Mouse (Mus musculus): ENCODE measurements around the gene Prpf18. TPM values are rescaled to one million over a fixed set of nuclear protein-coding genes. Genes with fewer than 3 reads are reported as not detected.
A peak's percentile ranks its signal among the peaks of the same experiment; 100 is the strongest.

The Prpf18 gene
- polyA plus RNA-seq, 1 experiment from 2014 or later = 26.4 TPM

DNA sequence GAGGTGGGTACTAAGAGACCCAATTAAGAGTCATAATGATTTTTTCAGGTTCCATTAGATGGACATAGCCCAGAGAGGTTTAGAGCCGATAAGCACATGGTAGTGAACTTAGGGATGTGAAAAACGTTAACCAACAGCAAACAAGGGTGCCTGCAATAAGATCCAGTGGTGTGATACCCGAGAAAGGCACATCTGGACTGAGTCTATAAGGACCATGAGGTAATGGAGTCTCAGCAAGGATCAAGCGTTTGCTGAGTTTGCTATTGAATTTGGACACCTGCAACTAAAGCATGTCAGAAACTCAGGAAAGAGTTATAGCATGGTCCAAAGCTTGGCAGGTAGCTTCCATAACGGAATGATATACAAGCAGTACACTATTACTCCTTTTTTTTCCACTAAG lies 67.7 kb downstream of the Prpf18 start:
- no peak for ATAC-seq
- H3K27me3 ChIP-seq (replicated peaks; ENCODE audit: control insufficient read depth, insufficient read depth, low read length) = no peaks in the 10 kb centered on the region
- H3K9ac ChIP-seq (ENCODE audit: low read depth, low read length) = no peak overlapping the region
- WGBS = 75% methylated on average over 5 of the region's 5 CpGs
- peaks cover 39% of the 10 kb centered on the region for H3K4me1 ChIP-seq (ENCODE audit: control insufficient read depth, insufficient read depth, low read length)
- no peak overlapping the region for H3K4me3 ChIP-seq (ENCODE audit: low read length)
- no peaks in the 10 kb centered on the region for H3K9me3 ChIP-seq (ENCODE audit: control insufficient read depth, low read length)
- H3K4me2 ChIP-seq (ENCODE audit: low read depth, low read length) = no peak overlapping the region
- H3K27ac ChIP-seq (ENCODE audit: low read length) = no peak overlapping the region
- H3K36me3 ChIP-seq (ENCODE audit: control insufficient read depth, insufficient read depth, low read length) = no peaks in the 10 kb centered on the region

GRCm38 (mm10) chr2:4582930-4583329 lies 69.0 kb downstream of the Prpf18 start:
- no peaks in the 10 kb centered on the region for H3K36me3 ChIP-seq (ENCODE audit: control insufficient read depth, insufficient read depth, low read length)
- H3K27me3 ChIP-seq (replicated peaks; ENCODE audit: control insufficient read depth, insufficient read depth, low read length) = no peaks in the 10 kb centered on the region
- no peak overlapping the region for H3K9ac ChIP-seq (ENCODE audit: low read depth, low read length)
- H3K4me1 ChIP-seq (ENCODE audit: control insufficient read depth, insufficient read depth, low read length) = peaks cover 37% of the 10 kb centered on the region
- no peak overlapping the region for H3K4me3 ChIP-seq (ENCODE audit: low read length)
- no peaks in the 10 kb centered on the region for H3K9me3 ChIP-seq (ENCODE audit: control insufficient read depth, low read length)
- 83% methylated on average over 2 of the region's 2 CpGs for WGBS
- no peak overlapping the region for H3K27ac ChIP-seq (ENCODE audit: low read length)
- H3K4me2 ChIP-seq (ENCODE audit: low read depth, low read length) = no peak overlapping the region
- ATAC-seq = no peak

- WGBS = 85% methylated on average over 6 of the region's 6 CpGs
- peaks cover 20% of the 10 kb centered on the region for H3K4me1 ChIP-seq (ENCODE audit: control insufficient read depth, insufficient read depth, low read length)
- H3K27ac ChIP-seq (ENCODE audit: low read length) = no peak overlapping the region
- no peaks in the 10 kb centered on the region for H3K9me3 ChIP-seq (ENCODE audit: control insufficient read depth, low read length)
- no peak overlapping the region for H3K9ac ChIP-seq (ENCODE audit: low read depth, low read length)
- H3K4me3 ChIP-seq (ENCODE audit: low read length) = no peak overlapping the region
- no peak overlapping the region for H3K4me2 ChIP-seq (ENCODE audit: low read depth, low read length)
- H3K36me3 ChIP-seq (ENCODE audit: control insufficient read depth, insufficient read depth, low read length) = no peaks in the 10 kb centered on the region; the same call in 1 of the 2 replicates
- no peaks in the 10 kb centered on the region for H3K27me3 ChIP-seq (replicated peaks; ENCODE audit: control insufficient read depth, insufficient read depth, low read length)
- no peak for ATAC-seq
These were observed 71.2 kb downstream of the Prpf18 start for GRCm38 (mm10) chr2:4580666-4581065.

DNA sequence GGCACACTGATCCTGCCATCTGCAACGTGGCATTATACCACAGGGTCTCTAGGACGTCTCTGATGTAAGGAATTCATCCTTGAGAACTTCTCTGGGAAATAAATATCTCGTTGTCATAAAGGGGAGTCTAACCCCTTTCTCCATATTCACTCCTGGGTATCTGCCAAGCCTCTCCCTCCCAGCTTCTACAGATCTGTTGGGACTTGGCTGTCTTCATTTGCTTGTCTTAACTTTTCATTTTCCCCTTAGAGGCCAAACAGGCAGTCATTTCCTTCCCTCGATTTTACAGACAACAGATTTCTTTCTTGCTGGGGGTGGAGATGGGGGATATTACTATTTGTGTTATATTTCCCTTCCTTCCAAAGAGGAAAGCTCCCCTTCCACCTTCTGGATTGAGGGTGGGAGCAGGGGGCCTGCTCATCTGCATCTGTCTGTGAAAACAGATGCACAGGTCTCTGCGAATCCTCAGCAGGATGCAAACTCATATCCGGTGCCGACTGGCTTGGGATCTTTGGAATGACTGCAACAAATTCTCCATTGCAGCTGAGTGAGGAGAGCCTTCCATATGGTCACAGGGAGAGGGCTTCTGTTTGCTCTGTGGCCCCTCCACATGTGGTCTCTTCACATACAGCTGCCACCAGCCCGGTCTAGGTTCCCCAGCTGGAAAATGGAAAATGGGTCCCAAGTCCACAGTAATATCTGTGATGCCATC lies 72.4 kb downstream of the Prpf18 start:
- ATAC-seq = no peak
- no peaks in the 10 kb centered on the region for H3K9me3 ChIP-seq (ENCODE audit: control insufficient read depth, low read length)
- H3K4me3 ChIP-seq (ENCODE audit: low read length) = no peak overlapping the region
- peak overlapping the region; percentile 51 for H3K27ac ChIP-seq (ENCODE audit: low read length)
- peaks cover 3% of the 10 kb centered on the region; the same call in 1 of the 2 replicates for H3K36me3 ChIP-seq (ENCODE audit: control insufficient read depth, insufficient read depth, low read length)
- 58% methylated on average over 8 of the region's 8 CpGs for WGBS
- H3K4me1 ChIP-seq (ENCODE audit: control insufficient read depth, insufficient read depth, low read length) = peaks cover 20% of the 10 kb centered on the region
- no peak overlapping the region for H3K9ac ChIP-seq (ENCODE audit: low read depth, low read length)
- H3K4me2 ChIP-seq (ENCODE audit: low read depth, low read length) = no peak overlapping the region
- no peaks in the 10 kb centered on the region for H3K27me3 ChIP-seq (replicated peaks; ENCODE audit: control insufficient read depth, insufficient read depth, low read length)

DNA sequence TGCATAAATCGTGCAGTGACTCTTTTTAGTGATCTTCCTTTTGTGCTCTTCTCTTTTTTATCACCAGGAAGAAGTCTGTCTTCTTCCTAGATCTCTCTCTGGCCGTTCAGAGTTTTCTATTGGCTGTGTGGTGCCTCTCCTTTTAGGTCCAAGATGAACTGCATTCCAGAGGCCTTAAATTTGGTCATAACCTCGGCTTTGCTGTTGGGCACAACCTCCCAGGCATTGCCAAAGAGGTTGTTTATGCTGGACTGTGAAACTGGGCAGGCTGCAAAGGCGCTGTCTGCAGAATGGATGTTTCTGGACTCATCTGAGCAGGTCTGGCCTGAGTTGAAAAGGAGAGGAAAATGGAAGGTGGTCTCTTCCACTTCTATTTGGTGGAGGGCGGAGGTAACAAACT lies 73.6 kb downstream of the Prpf18 start:
- ATAC-seq = peak; percentile 25; the same call in 1 of the 2 replicates
- Histone ChIP-seq H3K4me1 (ENCODE audit: control insufficient read depth, insufficient read depth, low read length) (peaks cover 20% of the 10 kb centered on the region), H3K9me3 (ENCODE audit: control insufficient read depth, low read length) (no peaks in the 10 kb centered on the region), H3K27me3 (replicated peaks; ENCODE audit: control insufficient read depth, insufficient read depth, low read length) (no peaks in the 10 kb centered on the region), H3K27ac (ENCODE audit: low read length) (peak overlapping the region; percentile 23), H3K4me3 (ENCODE audit: low read length) (no peak overlapping the region), H3K4me2 (ENCODE audit: low read depth, low read length) (no peak overlapping the region), H3K9ac (ENCODE audit: low read depth, low read length) (no peak overlapping the region), H3K36me3 (ENCODE audit: control insufficient read depth, insufficient read depth, low read length) (peaks cover 11% of the 10 kb centered on the region; the same call in 1 of the 2 replicates)
- 72% methylated on average over 5 of the region's 5 CpGs for WGBS

GRCm38 (mm10) chr2:4575975-4576374 lies 75.9 kb downstream of the Prpf18 start:
- ATAC-seq = no peak
- no peak overlapping the region for H3K9ac ChIP-seq (ENCODE audit: low read depth, low read length)
- H3K27me3 ChIP-seq (replicated peaks; ENCODE audit: control insufficient read depth, insufficient read depth, low read length) = no peaks in the 10 kb centered on the region
- no peak overlapping the region for H3K4me3 ChIP-seq (ENCODE audit: low read length)
- no peak overlapping the region for H3K27ac ChIP-seq (ENCODE audit: low read length)
- no peaks in the 10 kb centered on the region for H3K9me3 ChIP-seq (ENCODE audit: control insufficient read depth, low read length)
- WGBS = 75% methylated on average over 7 of the region's 7 CpGs
- H3K4me2 ChIP-seq (ENCODE audit: low read depth, low read length) = no peak overlapping the region
- peaks cover 22% of the 10 kb centered on the region; the same call in 1 of the 2 replicates for H3K4me1 ChIP-seq (ENCODE audit: control insufficient read depth, insufficient read depth, low read length)
- peaks cover 18% of the 10 kb centered on the region; the same call in 1 of the 2 replicates for H3K36me3 ChIP-seq (ENCODE audit: control insufficient read depth, insufficient read depth, low read length)

DNA sequence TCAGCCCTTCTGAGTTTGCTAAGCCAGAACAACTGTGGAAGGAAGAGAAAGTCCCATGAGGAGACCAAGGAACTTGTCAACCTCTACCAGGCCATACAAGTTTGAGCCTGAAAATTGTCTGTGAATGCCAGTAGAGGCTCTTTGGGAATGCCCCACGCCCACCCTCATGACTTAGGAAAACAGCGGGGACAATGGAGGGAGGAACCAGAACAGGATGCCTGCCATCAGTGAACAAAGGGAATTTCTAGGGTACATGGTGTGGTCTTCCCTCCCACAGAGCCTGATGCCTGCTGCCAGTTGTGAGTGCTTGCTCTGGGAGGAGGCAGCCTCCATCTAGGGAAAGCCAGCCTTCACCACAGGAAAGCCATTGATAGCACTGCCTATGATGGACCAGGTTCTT lies 76.8 kb downstream of the Prpf18 start:
- H3K27ac ChIP-seq (ENCODE audit: low read length) = no peak overlapping the region
- no peak overlapping the region for H3K4me2 ChIP-seq (ENCODE audit: low read depth, low read length)
- ATAC-seq = no peak
- no peak overlapping the region for H3K9ac ChIP-seq (ENCODE audit: low read depth, low read length)
- 75% methylated on average over 2 of the region's 2 CpGs for WGBS
- no peaks in the 10 kb centered on the region for H3K27me3 ChIP-seq (replicated peaks; ENCODE audit: control insufficient read depth, insufficient read depth, low read length)
- H3K4me1 ChIP-seq (ENCODE audit: control insufficient read depth, insufficient read depth, low read length) = peaks cover 29% of the 10 kb centered on the region; the same call in 1 of the 2 replicates
- H3K36me3 ChIP-seq (ENCODE audit: control insufficient read depth, insufficient read depth, low read length) = peaks cover 18% of the 10 kb centered on the region; the same call in 1 of the 2 replicates
- no peak overlapping the region for H3K4me3 ChIP-seq (ENCODE audit: low read length)
- H3K9me3 ChIP-seq (ENCODE audit: control insufficient read depth, low read length) = no peaks in the 10 kb centered on the region

GRCm38 (mm10) chr2:4574251-4574650 lies 77.7 kb downstream of the Prpf18 start:
- H3K27me3 ChIP-seq (replicated peaks; ENCODE audit: control insufficient read depth, insufficient read depth, low read length) = no peaks in the 10 kb centered on the region
- ATAC-seq = no peak
- peaks cover 18% of the 10 kb centered on the region; the same call in 1 of the 2 replicates for H3K36me3 ChIP-seq (ENCODE audit: control insufficient read depth, insufficient read depth, low read length)
- H3K4me2 ChIP-seq (ENCODE audit: low read depth, low read length) = no peak overlapping the region
- H3K9me3 ChIP-seq (ENCODE audit: control insufficient read depth, low read length) = no peaks in the 10 kb centered on the region
- no peak overlapping the region for H3K27ac ChIP-seq (ENCODE audit: low read length)
- H3K9ac ChIP-seq (ENCODE audit: low read depth, low read length) = no peak overlapping the region
- peaks cover 25% of the 10 kb centered on the region; the same call in 1 of the 2 replicates for H3K4me1 ChIP-seq (ENCODE audit: control insufficient read depth, insufficient read depth, low read length)
- no peak overlapping the region for H3K4me3 ChIP-seq (ENCODE audit: low read length)
- WGBS = 90% methylated on average over 5 of the region's 5 CpGs

- peaks cover 18% of the 10 kb centered on the region; the same call in 1 of the 2 replicates for H3K36me3 ChIP-seq (ENCODE audit: control insufficient read depth, insufficient read depth, low read length)
- no peaks in the 10 kb centered on the region for H3K27me3 ChIP-seq (replicated peaks; ENCODE audit: control insufficient read depth, insufficient read depth, low read length)
- 43% methylated on average over 4 of the region's 4 CpGs for WGBS
- no peak overlapping the region for H3K4me2 ChIP-seq (ENCODE audit: low read depth, low read length)
- H3K4me1 ChIP-seq (ENCODE audit: control insufficient read depth, insufficient read depth, low read length) = peaks cover 23% of the 10 kb centered on the region; the same call in 1 of the 2 replicates
- no peak for ATAC-seq
- H3K27ac ChIP-seq (ENCODE audit: low read length) = no peak overlapping the region
- H3K4me3 ChIP-seq (ENCODE audit: low read length) = no peak overlapping the region
- H3K9ac ChIP-seq (ENCODE audit: low read depth, low read length) = no peak overlapping the region
- no peaks in the 10 kb centered on the region for H3K9me3 ChIP-seq (ENCODE audit: control insufficient read depth, low read length)
These were observed 78.5 kb downstream of the Prpf18 start for GRCm38 (mm10) chr2:4573386-4573785.

All from intestine, embryonic 16.5 days (tissue).